Mouse (Mus musculus) intestine, postnatal 0 days (tissue): ENCODE data around the gene Ndrg3. TPM values are rescaled to one million over a fixed set of nuclear protein-coding genes. Genes with fewer than 3 reads are reported as not detected.

Experiments
- ATAC-seq: fragments of 200-750 bp; cut with Nextera tagmentation; 2 replicates; pipeline ENCODE4 v1.8.0; 2017; ENCODE audit warnings: mild to moderate bottlenecking, moderate TSS enrichment, moderate library complexity
- H3K27ac ChIP-seq: fragments of 300-500 bp; sonication (generic); 2 replicates; pipeline ENCODE4 v1.5.1; 2014; ENCODE audit warnings: mild to moderate bottlenecking, low read depth, low read length, moderate library complexity
- H3K27me3 ChIP-seq: fragments of 300-500 bp; sonication (generic); replicated peaks from 2 replicates; pipeline ENCODE4 v1.6.1; 2014; ENCODE audit warnings: low read length, mixed read lengths; ENCODE audit not compliant: control insufficient read depth, insufficient read depth
- H3K36me3 ChIP-seq: fragments of 300-500 bp; sonication (generic); 2 replicates; pipeline ENCODE4 v1.6.1; 2014; ENCODE audit warnings: mild to moderate bottlenecking, moderate library complexity; ENCODE audit not compliant: control insufficient read depth, insufficient read depth
- H3K4me1 ChIP-seq: fragments of 300-500 bp; sonication (generic); replicated peaks from 2 replicates; pipeline ENCODE4 v1.6.1; 2014; ENCODE audit warnings: antibody characterized with exemption, low read length, mixed read lengths; ENCODE audit not compliant: control insufficient read depth, insufficient read depth
- H3K4me2 ChIP-seq: fragments of 300-500 bp; sonication (generic); replicated peaks from 2 replicates; pipeline ENCODE4 v1.6.1; 2014; ENCODE audit warnings: low read depth, mild to moderate bottlenecking, moderate library complexity
- H3K4me3 ChIP-seq: fragments of 300-500 bp; sonication (generic); 2 replicates; pipeline ENCODE4 v1.5.1; 2014; ENCODE audit warnings: low read depth, low read length
- H3K9ac ChIP-seq: fragments of 300-500 bp; sonication (generic); 2 replicates; pipeline ENCODE4 v1.6.1; 2014; ENCODE audit warnings: mild to moderate bottlenecking, low read depth, low read length
- H3K9me3 ChIP-seq: fragments of 300-500 bp; sonication (generic); 2 replicates; pipeline ENCODE4 v1.6.1; 2016; ENCODE audit warnings: mixed run types; ENCODE audit not compliant: control insufficient read depth
- CTCF ChIP-seq: sonication (generic); IDR thresholded peaks from 2 replicates; pipeline ENCODE4 v1.5.1; 2016; ENCODE audit warnings: low read depth, mild to moderate bottlenecking, control low read depth, antibody characterized with exemption, moderate library complexity
- WGBS: fragments of 180-500 bp; shearing (Covaris S2); extraction: QIAGEN DNeasy Blood & Tissue Kit; methylation state at CpG from one replicate; pipeline ENCODE4 v1.1.7; 2014; 5-methylcytosine and 5-hydroxymethylcytosine counted together
- polyA plus RNA-seq: library from polyadenylated mRNA; unstranded; fragments of >200 nt; fragmentation: Nextera tagmentation; extraction: Ambion mirVana; gene quantifications from 2 replicates; pipeline ENCODE4 v1.2.1, GENCODE M21; 2015

The Ndrg3 gene
- polyA plus RNA-seq, 1 experiment from 2014 or later, result 25.3 TPM

DNA sequence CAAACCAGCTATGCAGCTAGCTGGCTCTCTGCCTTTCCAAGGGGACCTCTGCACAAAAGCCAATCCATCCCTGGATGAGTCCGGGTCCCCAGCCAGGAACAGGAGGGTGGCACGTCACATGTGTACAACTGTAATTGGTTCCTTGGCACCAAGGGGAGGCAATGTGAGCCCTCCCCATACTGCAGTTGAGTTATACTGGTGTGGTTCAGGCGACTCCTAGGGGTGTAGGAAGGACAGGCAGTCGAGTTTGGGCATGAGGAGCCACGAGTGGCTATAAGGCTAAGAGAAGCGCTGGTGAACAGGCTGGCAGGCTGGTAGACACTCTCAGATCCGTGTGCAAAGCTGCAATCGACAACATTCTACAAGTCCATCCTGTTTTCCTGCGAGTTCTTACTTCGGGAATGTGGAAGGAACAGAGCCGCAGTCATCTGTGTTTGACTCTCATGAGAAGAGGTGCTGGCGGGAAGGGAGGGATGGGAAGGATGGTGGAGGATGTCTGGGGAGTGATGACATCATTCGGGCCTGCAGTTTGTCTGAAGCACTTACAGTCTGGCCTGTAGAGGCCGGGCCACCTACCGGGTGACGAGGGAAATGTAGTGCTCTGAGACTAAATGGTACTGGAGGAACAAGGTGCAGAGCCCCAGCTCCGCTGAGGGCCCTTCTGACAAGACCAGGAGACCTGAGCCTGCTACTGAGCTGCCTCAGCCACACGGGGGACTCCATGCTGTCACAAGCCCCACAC, 24.8 kb upstream of the Ndrg3 start:
- H3K27ac ChIP-seq, result no peak overlapping the region
- no peaks in the 10 kb centered on the region for H3K27me3 ChIP-seq
- H3K36me3 ChIP-seq, result peaks cover 36% of the 10 kb centered on the region
- 78% methylated on average over 18 of the region's 18 CpGs for WGBS
- H3K4me2 ChIP-seq, result no peak overlapping the region
- no peak overlapping the region for H3K4me3 ChIP-seq
- ATAC-seq, result no peak
- no peak overlapping the region for H3K9ac ChIP-seq
- TF ChIP-seq CTCF, result peak; percentile 56
- H3K9me3 ChIP-seq, result no peaks in the 10 kb centered on the region
- H3K4me1 ChIP-seq, result 0 out of 2 replicates have a peak, but pooled peaks cover 3% of the 10 kb centered on the region

GRCm38 (mm10) chr2:157012341-157012740, 20.5 kb upstream of the Ndrg3 start:
- no peak overlapping the region for H3K27ac ChIP-seq
- no peak for TF ChIP-seq CTCF
- 45% methylated on average over 6 of the region's 6 CpGs for WGBS
- peak; percentile 72 for ATAC-seq
- no peak overlapping the region for H3K4me2 ChIP-seq
- peaks cover 9% of the 10 kb centered on the region for H3K4me1 ChIP-seq
- H3K9ac ChIP-seq, result no peak overlapping the region
- peaks cover 2% of the 10 kb centered on the region; the same call in 1 of the 2 replicates for H3K36me3 ChIP-seq
- H3K27me3 ChIP-seq, result no peaks in the 10 kb centered on the region
- H3K4me3 ChIP-seq, result no peak overlapping the region
- no peaks in the 10 kb centered on the region for H3K9me3 ChIP-seq

DNA sequence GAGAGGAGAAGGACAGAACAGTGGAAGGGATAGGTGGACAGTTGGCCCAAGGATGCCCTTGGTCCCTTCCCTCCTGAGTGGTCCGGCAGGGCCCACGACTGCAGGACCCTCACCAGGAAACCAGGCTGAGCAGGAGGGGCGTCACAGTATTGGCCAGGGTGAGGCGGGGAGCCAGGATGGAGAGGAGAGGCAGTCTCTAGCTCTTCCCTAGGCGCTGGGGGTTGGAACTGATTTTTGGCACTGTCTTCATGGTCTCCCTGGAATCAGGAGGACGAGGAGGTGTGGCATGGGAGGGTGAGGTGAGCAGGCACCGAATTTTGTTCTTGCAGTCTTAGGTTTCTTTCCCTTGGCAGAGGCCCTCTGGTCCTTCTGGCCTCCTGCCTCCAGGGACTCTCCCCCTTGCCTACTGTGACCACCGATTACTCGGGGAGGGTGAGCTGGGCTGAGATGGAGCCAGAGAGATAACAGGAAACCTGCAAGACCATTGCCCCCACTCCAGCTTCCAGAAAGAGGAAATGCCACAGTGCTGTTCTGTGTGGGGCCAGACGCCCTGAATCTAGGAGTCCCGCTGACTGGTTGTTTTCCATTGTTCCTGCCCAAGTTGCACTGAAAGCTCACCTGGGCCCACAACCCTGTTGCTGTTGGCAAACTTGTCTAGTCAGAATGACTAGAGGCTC, 18.9 kb upstream of the Ndrg3 start:
- Histone ChIP-seq H3K4me1 (peaks cover 9% of the 10 kb centered on the region), H3K36me3 (0 out of 2 replicates have a peak, but pooled peaks cover 2% of the 10 kb centered on the region), H3K4me2 (no peak overlapping the region), H3K27ac (no peak overlapping the region), H3K9me3 (no peaks in the 10 kb centered on the region), H3K27me3 (no peaks in the 10 kb centered on the region), H3K4me3 (no peak overlapping the region), H3K9ac (no peak overlapping the region)
- 47% methylated on average over 11 of the region's 11 CpGs for WGBS
- no peak for ATAC-seq
- no peak for TF ChIP-seq CTCF

DNA sequence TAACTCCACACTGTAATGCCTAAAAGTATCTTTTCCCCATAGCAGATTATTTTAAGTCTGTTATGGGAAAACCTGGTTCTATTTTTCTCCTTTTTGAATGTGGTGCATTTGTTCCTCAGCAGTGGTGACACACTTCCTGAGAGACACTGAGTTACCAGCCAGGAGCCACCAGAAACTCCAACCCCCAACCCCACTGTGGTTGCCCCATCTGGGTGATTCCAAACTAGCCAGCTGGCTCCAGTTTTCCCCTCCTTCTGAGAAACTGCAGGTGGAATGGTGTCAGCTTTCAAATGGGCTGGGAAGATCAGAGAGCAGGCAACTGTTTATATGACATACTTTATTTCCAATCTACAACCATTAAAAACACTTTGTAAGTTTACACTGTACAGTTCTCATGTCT, 18.3 kb upstream of the Ndrg3 start:
- H3K27ac ChIP-seq, result no peak overlapping the region
- 0 out of 2 replicates have a peak, but pooled peaks cover under 1% of the 10 kb centered on the region for H3K36me3 ChIP-seq
- H3K4me3 ChIP-seq, result no peak overlapping the region
- no peak for ATAC-seq
- peaks cover 9% of the 10 kb centered on the region for H3K4me1 ChIP-seq
- TF ChIP-seq CTCF, result no peak
- no peaks in the 10 kb centered on the region for H3K27me3 ChIP-seq
- H3K4me2 ChIP-seq, result no peak overlapping the region
- no peaks in the 10 kb centered on the region for H3K9me3 ChIP-seq
- no peak overlapping the region for H3K9ac ChIP-seq

DNA sequence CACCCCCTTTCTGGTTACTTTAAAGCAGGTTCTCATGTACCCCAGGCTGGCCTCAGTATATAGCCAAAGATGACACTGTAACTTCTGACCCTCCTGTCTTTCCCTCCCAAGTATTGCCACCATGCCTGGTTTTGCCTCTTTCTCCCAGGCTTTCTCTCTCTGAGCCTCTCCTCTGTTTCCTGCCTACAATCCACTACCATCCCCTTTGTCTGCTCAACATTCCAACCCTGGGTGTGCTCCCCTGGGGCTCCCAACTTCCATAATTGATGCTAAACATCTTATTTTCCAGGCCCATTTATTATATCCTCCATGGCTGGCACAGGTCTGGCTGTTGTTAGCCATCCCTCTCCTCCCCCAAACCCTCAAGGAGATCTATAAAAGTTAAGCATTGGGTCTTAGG, 16.7 kb upstream of the Ndrg3 start:
- H3K9me3 ChIP-seq, result no peaks in the 10 kb centered on the region
- no peak overlapping the region for H3K27ac ChIP-seq
- no peaks in the 10 kb centered on the region for H3K27me3 ChIP-seq
- peaks cover 6% of the 10 kb centered on the region; the same call in 1 of the 2 replicates for H3K36me3 ChIP-seq
- TF ChIP-seq CTCF, result no peak
- no peak overlapping the region for H3K9ac ChIP-seq
- H3K4me1 ChIP-seq, result peaks cover 9% of the 10 kb centered on the region
- no peak for ATAC-seq
- H3K4me2 ChIP-seq, result no peak overlapping the region
- no peak overlapping the region for H3K4me3 ChIP-seq

DNA sequence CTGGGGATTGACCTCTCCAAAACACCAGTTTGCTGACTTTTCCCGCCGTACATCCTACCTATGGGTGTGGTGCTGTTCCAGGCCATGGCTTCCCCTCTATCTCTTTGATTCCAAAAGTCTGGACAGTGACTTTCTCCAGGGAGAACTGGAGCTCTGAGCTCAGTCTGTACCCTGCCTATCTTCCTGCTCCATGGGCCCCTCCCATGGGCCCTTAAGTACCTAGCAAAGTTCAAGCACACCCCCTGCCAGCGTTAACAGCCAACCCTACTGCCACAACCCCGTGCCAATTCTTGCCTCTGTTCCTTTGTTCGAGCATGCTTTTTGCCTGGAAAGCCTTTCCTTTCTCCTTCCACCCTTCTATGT, 15.4 kb upstream of the Ndrg3 start:
- peaks cover 7% of the 10 kb centered on the region for H3K4me1 ChIP-seq
- H3K36me3 ChIP-seq, result peaks cover 6% of the 10 kb centered on the region; the same call in 1 of the 2 replicates
- ATAC-seq, result peak; percentile 29; the same call in 1 of the 2 replicates
- H3K27me3 ChIP-seq, result no peaks in the 10 kb centered on the region
- no peak for TF ChIP-seq CTCF
- peak overlapping the region; percentile 64 for H3K9ac ChIP-seq
- peak overlapping the region; percentile 65 for H3K4me3 ChIP-seq
- H3K9me3 ChIP-seq, result no peaks in the 10 kb centered on the region
- H3K27ac ChIP-seq, result peak overlapping the region; percentile 52
- WGBS, result 18% methylated on average over 5 of the region's 5 CpGs
- peak overlapping the region; percentile 94 for H3K4me2 ChIP-seq
